Mouse (Mus musculus) heart, postnatal 25 days (tissue): ENCODE data around the gene Cmtr1. TPM values are rescaled to one million over a fixed set of nuclear protein-coding genes. Genes with fewer than 3 reads are reported as not detected.

Experiments used
- DNase-seq: peaks from one replicate; pipeline ENCODE4 v3.0.0; 2022; ENCODE audit warnings: low spot score
- intact Hi-C: fragments of 180-260 bp; cut with DNase I; formaldehyde crosslinking; loops from one replicate; pipeline ENCODE4 v1.15.1; 2025
- total RNA-seq, 2 experiments: library from RNA; stranded (reverse); gene quantifications; 2 replicates each; pipeline ENCODE4 v1.2.3; 2021

Gene Cmtr1
- total RNA-seq, 2 experiments from 2014 or later, result 51.5 to 59.5 TPM

- no peak for DNase-seq
Measured at GRCm38 (mm10) chr17:29725027-29725620, 64.7 kb downstream of the Cmtr1 start.

GRCm38 (mm10) chr17:29728082-29728481 is 67.7 kb downstream of the Cmtr1 start:
- DNase-seq, result no peak
- intact Hi-C loops, result no loop called here

More at GRCm38 (mm10) chr17:29725027-29725620, 64.7 kb downstream of the Cmtr1 start:
- intact Hi-C loops, result no loop called here

GRCm38 (mm10) chr17:29730510-29731265 is 70.3 kb downstream of the Cmtr1 start:
- intact Hi-C loops, result no loop called here
- DNase-seq, result no peak

- no peak for DNase-seq
- intact Hi-C loops, result no loop called here
Measured at GRCm38 (mm10) chr17:29731266-29731952, 71.0 kb downstream of the Cmtr1 start.

GRCm38 (mm10) chr17:29731953-29732325 is 71.5 kb downstream of the Cmtr1 start:
- DNase-seq, result no peak
- intact Hi-C loops, result no loop called here

- no peak for DNase-seq
- intact Hi-C loops, result no loop called here
Measured at GRCm38 (mm10) chr17:29732522-29732921, 72.1 kb downstream of the Cmtr1 start.

- no peak for DNase-seq
- intact Hi-C loops, result no loop called here
Measured at GRCm38 (mm10) chr17:29736448-29737014, 76.1 kb downstream of the Cmtr1 start.

GRCm38 (mm10) chr17:29737849-29738804 is 77.7 kb downstream of the Cmtr1 start:
- intact Hi-C loops, result no loop called here
- DNase-seq, result no peak

GRCm38 (mm10) chr17:29747466-29747865 is 87.1 kb downstream of the Cmtr1 start:
- intact Hi-C loops, result no loop called here
- no peak for DNase-seq

GRCm38 (mm10) chr17:29754510-29754909 is 94.1 kb downstream of the Cmtr1 start:
- no peak for DNase-seq
- intact Hi-C loops, result no loop called here

Other genes with a start within 250 kb of the Cmtr1 start
- 10 to 100 TPM; 22.1 to 32.7 TPM for gene Pim1, start 169.8 kb upstream of the Cmtr1 start, total RNA-seq
- gene Gm17657, start 111.0 kb upstream of the Cmtr1 start, total RNA-seq, result not detected
- 10 to 100 TPM; 12.7 to 13.3 TPM for gene Tbc1d22b, start 110.8 kb upstream of the Cmtr1 start, total RNA-seq
- gene Tmem217, start 108.2 kb upstream of the Cmtr1 start, total RNA-seq, result not detected
- 10 to 100 TPM; 20.0 to 21.2 TPM for gene Rnf8, start 45.8 kb upstream of the Cmtr1 start, total RNA-seq
- gene Gm28043, start 45.7 kb upstream of the Cmtr1 start, total RNA-seq, result 1 to 10 TPM in 1 of 2 experiments, under 1 TPM in 1; 0.68 to 1.2 TPM
- gene Ccdc167, start 56.4 kb downstream of the Cmtr1 start, total RNA-seq, result 10 to 100 TPM in 1 of 2 experiments, 1 to 10 TPM in 1; 9.6 to 12.6 TPM